Mouse (Mus musculus): ENCODE measurements at regions not wholly inside any gene's neighbourhood (a gene's known extent, or its start where the extent isn't known, plus 50 kb on each side); places are given as distances from the start of the nearest gene placed in this dataset.

- TF ChIP-seq EP300 (IDR thresholded peaks at IDR 0.05; ENCODE audit: low read depth) (no peak), CTCF (IDR thresholded peaks at IDR 0.05; ENCODE audit: low read depth) (no peak)
These were observed 188.4 kb downstream of the Lmbrd1 start for GRCm38 (mm10) chr1:24866877-24867276.

Measured in liver, embryonic 14.5 days (tissue).